Mouse (Mus musculus) midbrain, embryonic 13.5 days (tissue): ENCODE data around the gene Rasgef1c. TPM values are rescaled to one million over a fixed set of nuclear protein-coding genes. Genes with fewer than 3 reads are reported as not detected.
A peak's percentile ranks its signal among the peaks of the same experiment; 100 is the strongest.

Experiments
- ATAC-seq: fragments of 200-750 bp; cut with Nextera tagmentation; 2 replicates; pipeline ENCODE4 v1.8.0; 2017; ENCODE audit warnings: mild to moderate bottlenecking, moderate TSS enrichment, moderate library complexity
- H3K27ac ChIP-seq: fragments of 300-500 bp; sonication (generic); 2 replicates; pipeline ENCODE4 v1.5.1; 2015; ENCODE audit warnings: inconsistent platforms, mild to moderate bottlenecking, moderate library complexity
- H3K27me3 ChIP-seq: fragments of 300-500 bp; sonication (generic); 2 replicates; pipeline ENCODE4 v1.6.1; 2015; ENCODE audit warnings: mild to moderate bottlenecking, inconsistent platforms
- H3K36me3 ChIP-seq: fragments of 300-500 bp; sonication (generic); 2 replicates; pipeline ENCODE4 v1.6.1; 2015; ENCODE audit warnings: mild to moderate bottlenecking, inconsistent platforms
- H3K4me1 ChIP-seq: fragments of 300-500 bp; sonication (generic); replicated peaks from 2 replicates; pipeline ENCODE4 v1.6.1; 2015; ENCODE audit warnings: inconsistent platforms
- H3K4me2 ChIP-seq: fragments of 300-500 bp; sonication (generic); replicated peaks from 2 replicates; pipeline ENCODE4 v1.6.1; 2015; ENCODE audit warnings: moderate library complexity, mild to moderate bottlenecking, inconsistent platforms
- H3K4me3 ChIP-seq: fragments of 300-500 bp; sonication (generic); replicated peaks from 2 replicates; pipeline ENCODE4 v1.5.1; 2015; ENCODE audit warnings: mild to moderate bottlenecking, inconsistent platforms
- H3K9ac ChIP-seq: fragments of 300-500 bp; sonication (generic); replicated peaks from 2 replicates; pipeline ENCODE4 v1.6.1; 2015; ENCODE audit warnings: mild to moderate bottlenecking, inconsistent platforms
- H3K9me3 ChIP-seq: fragments of 300-500 bp; sonication (generic); 2 replicates; pipeline ENCODE4 v1.6.1; 2016; ENCODE audit warnings: mild to moderate bottlenecking, inconsistent platforms
- WGBS: fragments of 180-500 bp; shearing (Covaris S2); methylation state at CpG from one replicate; pipeline ENCODE4 v1.1.7; 2015; 5-methylcytosine and 5-hydroxymethylcytosine counted together
- polyA plus RNA-seq: library from polyadenylated mRNA; unstranded; fragments of >200 nt; fragmentation: Nextera tagmentation; extraction: Ambion mirVana; gene quantifications from 2 replicates; pipeline ENCODE4 v1.2.1, GENCODE M21; 2015

Rasgef1c gene
- polyA plus RNA-seq, 1 experiment from 2014 or later = 8.2 TPM

GRCm38 (mm10) chr11:49955577-49956261 is 54.1 kb downstream of the Rasgef1c start:
- Histone ChIP-seq H3K4me1 (no peaks in the 10 kb centered on the region), H3K36me3 (no peaks in the 10 kb centered on the region), H3K4me2 (no peak overlapping the region), H3K27ac (no peak overlapping the region), H3K27me3 (peaks cover 6% of the 10 kb centered on the region; the same call in 1 of the 2 replicates), H3K9me3 (no peaks in the 10 kb centered on the region), H3K4me3 (no peak overlapping the region), H3K9ac (no peak overlapping the region)
- WGBS = 26% methylated on average over 8 of the region's 8 CpGs
- peak; percentile 73 for ATAC-seq

- H3K9ac ChIP-seq = no peak overlapping the region
- H3K4me2 ChIP-seq = no peak overlapping the region
- no peaks in the 10 kb centered on the region for H3K36me3 ChIP-seq
- 87% methylated on average over 10 of the region's 10 CpGs for WGBS
- H3K9me3 ChIP-seq = no peaks in the 10 kb centered on the region
- no peak overlapping the region for H3K27ac ChIP-seq
- no peaks in the 10 kb centered on the region for H3K4me1 ChIP-seq
- peaks cover 9% of the 10 kb centered on the region; the same call in 1 of the 2 replicates for H3K27me3 ChIP-seq
- H3K4me3 ChIP-seq = no peak overlapping the region
- no peak for ATAC-seq
Measured at GRCm38 (mm10) chr11:49958017-49958416, 56.4 kb downstream of the Rasgef1c start.

- no peak overlapping the region for H3K4me3 ChIP-seq
- H3K27me3 ChIP-seq = peaks cover 4% of the 10 kb centered on the region; the same call in 1 of the 2 replicates
- WGBS = 34% methylated on average over 10 of the region's 10 CpGs
- no peaks in the 10 kb centered on the region for H3K9me3 ChIP-seq
- ATAC-seq = peak; percentile 78; the same call in 1 of the 2 replicates
- H3K4me2 ChIP-seq = no peak overlapping the region
- no peaks in the 10 kb centered on the region for H3K36me3 ChIP-seq
- no peak overlapping the region for H3K9ac ChIP-seq
- H3K27ac ChIP-seq = no peak overlapping the region
- no peaks in the 10 kb centered on the region for H3K4me1 ChIP-seq
Measured at GRCm38 (mm10) chr11:49961098-49961740, 59.6 kb downstream of the Rasgef1c start.

- H3K4me1 ChIP-seq = no peaks in the 10 kb centered on the region
- H3K27ac ChIP-seq = no peak overlapping the region
- no peak overlapping the region for H3K9ac ChIP-seq
- no peaks in the 10 kb centered on the region for H3K36me3 ChIP-seq
- WGBS = 70% methylated on average over 3 of the region's 3 CpGs
- H3K4me2 ChIP-seq = no peak overlapping the region
- H3K4me3 ChIP-seq = no peak overlapping the region
- H3K27me3 ChIP-seq = peaks cover 4% of the 10 kb centered on the region; the same call in 1 of the 2 replicates
- no peaks in the 10 kb centered on the region for H3K9me3 ChIP-seq
- no peak for ATAC-seq
Measured at GRCm38 (mm10) chr11:49965320-49965719, 63.7 kb downstream of the Rasgef1c start.

GRCm38 (mm10) chr11:49969692-49970091 is 68.1 kb downstream of the Rasgef1c start:
- ATAC-seq = no peak
- no peaks in the 10 kb centered on the region for H3K27me3 ChIP-seq
- H3K36me3 ChIP-seq = no peaks in the 10 kb centered on the region
- H3K4me1 ChIP-seq = no peaks in the 10 kb centered on the region
- WGBS = 100% methylated on average over 2 of the region's 2 CpGs
- no peak overlapping the region for H3K4me3 ChIP-seq
- H3K27ac ChIP-seq = no peak overlapping the region
- H3K4me2 ChIP-seq = no peak overlapping the region
- no peak overlapping the region for H3K9ac ChIP-seq
- H3K9me3 ChIP-seq = no peaks in the 10 kb centered on the region

GRCm38 (mm10) chr11:49973657-49974340 is 72.2 kb downstream of the Rasgef1c start:
- Histone ChIP-seq H3K4me3 (no peak overlapping the region), H3K4me1 (no peaks in the 10 kb centered on the region), H3K4me2 (no peak overlapping the region), H3K9me3 (no peaks in the 10 kb centered on the region), H3K36me3 (no peaks in the 10 kb centered on the region), H3K27me3 (no peaks in the 10 kb centered on the region), H3K9ac (no peak overlapping the region), H3K27ac (no peak overlapping the region)
- WGBS = 87% methylated on average over 10 of the region's 10 CpGs
- ATAC-seq = no peak

- WGBS = 69% methylated on average over 1 of the region's 1 CpGs
- H3K4me3 ChIP-seq = no peak overlapping the region
- H3K9me3 ChIP-seq = no peaks in the 10 kb centered on the region
- no peaks in the 10 kb centered on the region for H3K27me3 ChIP-seq
- no peaks in the 10 kb centered on the region for H3K36me3 ChIP-seq
- H3K9ac ChIP-seq = no peak overlapping the region
- no peak overlapping the region for H3K27ac ChIP-seq
- H3K4me2 ChIP-seq = no peak overlapping the region
- no peaks in the 10 kb centered on the region for H3K4me1 ChIP-seq
- no peak for ATAC-seq
Measured at GRCm38 (mm10) chr11:49974675-49975074, 73.0 kb downstream of the Rasgef1c start.

- 86% methylated on average over 10 of the region's 10 CpGs for WGBS
- no peak overlapping the region for H3K27ac ChIP-seq
- no peaks in the 10 kb centered on the region for H3K27me3 ChIP-seq
- no peak overlapping the region for H3K4me2 ChIP-seq
- H3K36me3 ChIP-seq = no peaks in the 10 kb centered on the region
- H3K4me3 ChIP-seq = no peak overlapping the region
- H3K9ac ChIP-seq = no peak overlapping the region
- no peaks in the 10 kb centered on the region for H3K4me1 ChIP-seq
- ATAC-seq = no peak
- no peaks in the 10 kb centered on the region for H3K9me3 ChIP-seq
Measured at GRCm38 (mm10) chr11:49977963-49978568, 76.4 kb downstream of the Rasgef1c start.

- no peak overlapping the region for H3K4me3 ChIP-seq
- H3K36me3 ChIP-seq = no peaks in the 10 kb centered on the region
- H3K4me2 ChIP-seq = no peak overlapping the region
- no peaks in the 10 kb centered on the region for H3K27me3 ChIP-seq
- WGBS = 97% methylated on average over 8 of the region's 8 CpGs
- H3K27ac ChIP-seq = no peak overlapping the region
- no peak overlapping the region for H3K9ac ChIP-seq
- no peaks in the 10 kb centered on the region for H3K4me1 ChIP-seq
- ATAC-seq = no peak
- H3K9me3 ChIP-seq = no peaks in the 10 kb centered on the region
Measured at GRCm38 (mm10) chr11:49978935-49979334, 77.3 kb downstream of the Rasgef1c start.

GRCm38 (mm10) chr11:49980681-49981235 is 79.1 kb downstream of the Rasgef1c start:
- Histone ChIP-seq H3K27me3 (no peaks in the 10 kb centered on the region), H3K4me1 (no peaks in the 10 kb centered on the region), H3K4me3 (no peak overlapping the region), H3K36me3 (no peaks in the 10 kb centered on the region), H3K27ac (no peak overlapping the region), H3K4me2 (no peak overlapping the region), H3K9ac (no peak overlapping the region), H3K9me3 (no peaks in the 10 kb centered on the region)
- WGBS = 62% methylated on average over 6 of the region's 6 CpGs
- ATAC-seq = no peak

- no peaks in the 10 kb centered on the region for H3K27me3 ChIP-seq
- no peak overlapping the region for H3K4me2 ChIP-seq
- H3K9ac ChIP-seq = no peak overlapping the region
- no peak overlapping the region for H3K27ac ChIP-seq
- H3K4me1 ChIP-seq = no peaks in the 10 kb centered on the region
- no peak for ATAC-seq
- no peak overlapping the region for H3K4me3 ChIP-seq
- no peaks in the 10 kb centered on the region for H3K9me3 ChIP-seq
- WGBS = 87% methylated on average over 7 of the region's 7 CpGs
- no peaks in the 10 kb centered on the region for H3K36me3 ChIP-seq
Measured at GRCm38 (mm10) chr11:49981321-49981963, 79.8 kb downstream of the Rasgef1c start.
